Mouse (Mus musculus) limb, embryonic 14.5 days (tissue): ENCODE measurements at regions not wholly inside any gene's neighbourhood (a gene's known extent, or its start where the extent isn't known, plus 50 kb on each side); places are given as distances from the start of the nearest gene placed in this dataset.

Source experiments
- ATAC-seq: fragments of 200-750 bp; cut with Nextera tagmentation; 2 replicates; pipeline ENCODE4 v1.8.0; 2017; ENCODE audit warnings: low read depth, moderate number of reproducible peaks, moderate TSS enrichment; ENCODE audit not compliant: low FRiP score
- DNase-seq: peaks from one replicate; pipeline ENCODE4 v3.0.0-alpha.2; 2015; ENCODE audit warnings: low spot score
- H3K27ac ChIP-seq: fragments of 300-500 bp; sonication (generic); replicated peaks from 2 replicates; pipeline ENCODE4 v1.5.1; 2014; ENCODE audit warnings: low read depth, mild to moderate bottlenecking, low read length, moderate library complexity, mixed read lengths
- H3K27me3 ChIP-seq: fragments of 300-500 bp; sonication (generic); 2 replicates; pipeline ENCODE4 v1.6.1; 2014; ENCODE audit warnings: low read length, mixed read lengths; ENCODE audit not compliant: control insufficient read depth, insufficient read depth
- H3K36me3 ChIP-seq: fragments of 300-500 bp; sonication (generic); 2 replicates; pipeline ENCODE4 v1.6.1; 2014; ENCODE audit warnings: mild to moderate bottlenecking, low read length, moderate library complexity, mixed read lengths; ENCODE audit not compliant: control insufficient read depth, insufficient read depth
- H3K4me1 ChIP-seq: fragments of 300-500 bp; sonication (generic); 2 replicates; pipeline ENCODE4 v1.6.1; 2014; ENCODE audit warnings: antibody characterized with exemption, low read length, mixed read lengths; ENCODE audit not compliant: control insufficient read depth, insufficient read depth
- H3K4me2 ChIP-seq: fragments of 300-500 bp; sonication (generic); replicated peaks from 2 replicates; pipeline ENCODE4 v1.6.1; 2014; ENCODE audit warnings: low read depth, mild to moderate bottlenecking, low read length, moderate library complexity; ENCODE audit not compliant: severe bottlenecking
- H3K4me3 ChIP-seq: fragments of 300-500 bp; sonication (generic); replicated peaks from 2 replicates; pipeline ENCODE4 v1.5.1; 2014; ENCODE audit warnings: low read length
- H3K9ac ChIP-seq: fragments of 300-500 bp; sonication (generic); 2 replicates; pipeline ENCODE4 v1.6.1; 2014; ENCODE audit warnings: mild to moderate bottlenecking, low read depth, low read length, moderate library complexity; ENCODE audit not compliant: severe bottlenecking
- H3K9me3 ChIP-seq: fragments of 300-500 bp; sonication (generic); 2 replicates; pipeline ENCODE4 v1.6.1; 2016; ENCODE audit warnings: low read length; ENCODE audit not compliant: control insufficient read depth
- POLR2A ChIP-seq: fragments of 200-500 bp; IDR thresholded peaks from 2 replicates; pipeline ENCODE4 v1.8.0; 2012; ENCODE audit warnings: inconsistent platforms, mild to moderate bottlenecking, moderate library complexity, borderline replicate concordance; ENCODE audit not compliant: insufficient read depth, insufficient read length; ENCODE audit errors: extremely low read depth
- WGBS: fragments of 180-500 bp; shearing (Covaris S2); extraction: QIAGEN DNeasy Blood & Tissue Kit; methylation state at CpG from one replicate; pipeline ENCODE4 v1.1.7; 2014; 5-methylcytosine and 5-hydroxymethylcytosine counted together

GRCm38 (mm10) chr4:22971127-22971526, 483.0 kb upstream of the Pou3f2 start:
- WGBS = 58% methylated on average over 2 of the region's 2 CpGs
- Histone ChIP-seq H3K4me3 (no peak overlapping the region), H3K36me3 (no peaks in the 10 kb centered on the region), H3K27me3 (no peaks in the 10 kb centered on the region), H3K9ac (no peak overlapping the region), H3K4me2 (no peak overlapping the region), H3K27ac (no peak overlapping the region), H3K4me1 (no peaks in the 10 kb centered on the region), H3K9me3 (no peaks in the 10 kb centered on the region)
- DNase-seq = no peak
- TF ChIP-seq POLR2A = no peak
- ATAC-seq = no peak

GRCm38 (mm10) chr4:22970495-22970894, 482.3 kb upstream of the Pou3f2 start:
- DNase-seq = no peak
- no peaks in the 10 kb centered on the region for H3K9me3 ChIP-seq
- 3% methylated on average over 5 of the region's 5 CpGs for WGBS

GRCm38 (mm10) chr4:22949422-22949821, 461.3 kb upstream of the Pou3f2 start:
- 89% methylated on average over 1 of the region's 1 CpGs for WGBS
- no peaks in the 10 kb centered on the region for H3K4me1 ChIP-seq
- TF ChIP-seq POLR2A = no peak
- H3K4me3 ChIP-seq = no peak overlapping the region
- no peaks in the 10 kb centered on the region for H3K27me3 ChIP-seq
- no peak for ATAC-seq
- H3K36me3 ChIP-seq = no peaks in the 10 kb centered on the region
- DNase-seq = no peak
- no peak overlapping the region for H3K4me2 ChIP-seq
- no peak overlapping the region for H3K9ac ChIP-seq
- H3K27ac ChIP-seq = no peak overlapping the region
- H3K9me3 ChIP-seq = no peaks in the 10 kb centered on the region

More at GRCm38 (mm10) chr4:22970495-22970894, 482.3 kb upstream of the Pou3f2 start:
- H3K9ac ChIP-seq = no peak overlapping the region
- ATAC-seq = no peak
- no peaks in the 10 kb centered on the region for H3K36me3 ChIP-seq
- H3K27me3 ChIP-seq = no peaks in the 10 kb centered on the region
- H3K27ac ChIP-seq = no peak overlapping the region
- H3K4me2 ChIP-seq = no peak overlapping the region
- no peak overlapping the region for H3K4me3 ChIP-seq
- no peaks in the 10 kb centered on the region for H3K4me1 ChIP-seq
- TF ChIP-seq POLR2A = no peak

GRCm38 (mm10) chr4:22948880-22949279, 460.7 kb upstream of the Pou3f2 start:
- Histone ChIP-seq H3K27ac (no peak overlapping the region), H3K36me3 (no peaks in the 10 kb centered on the region), H3K4me2 (no peak overlapping the region), H3K4me1 (no peaks in the 10 kb centered on the region), H3K4me3 (no peak overlapping the region), H3K27me3 (no peaks in the 10 kb centered on the region), H3K9me3 (no peaks in the 10 kb centered on the region), H3K9ac (no peak overlapping the region)
- ATAC-seq (no peak), DNase-seq (no peak)
- TF ChIP-seq POLR2A = no peak
- WGBS = 91% methylated on average over 4 of the region's 4 CpGs

GRCm38 (mm10) chr4:22946788-22947406, 458.7 kb upstream of the Pou3f2 start:
- Histone ChIP-seq H3K4me3 (no peak overlapping the region), H3K4me2 (no peak overlapping the region), H3K27ac (no peak overlapping the region), H3K9ac (no peak overlapping the region), H3K9me3 (no peaks in the 10 kb centered on the region), H3K4me1 (no peaks in the 10 kb centered on the region), H3K27me3 (no peaks in the 10 kb centered on the region), H3K36me3 (no peaks in the 10 kb centered on the region)
- no peak for DNase-seq
- no peak for TF ChIP-seq POLR2A
- WGBS = 33% methylated on average over 7 of the region's 7 CpGs
- no peak for ATAC-seq
